Mouse (Mus musculus): Measurements from ENCODE around the gene Gm47429.
A peak's percentile ranks its signal among the peaks of the same experiment; 100 is the strongest.
"Not testable (repeated sequence)": the region's sequence is repeated elsewhere in the genome, so short reads cannot be mapped to it uniquely, and the experiment has no call there.

Gene Gm47429

DNA sequence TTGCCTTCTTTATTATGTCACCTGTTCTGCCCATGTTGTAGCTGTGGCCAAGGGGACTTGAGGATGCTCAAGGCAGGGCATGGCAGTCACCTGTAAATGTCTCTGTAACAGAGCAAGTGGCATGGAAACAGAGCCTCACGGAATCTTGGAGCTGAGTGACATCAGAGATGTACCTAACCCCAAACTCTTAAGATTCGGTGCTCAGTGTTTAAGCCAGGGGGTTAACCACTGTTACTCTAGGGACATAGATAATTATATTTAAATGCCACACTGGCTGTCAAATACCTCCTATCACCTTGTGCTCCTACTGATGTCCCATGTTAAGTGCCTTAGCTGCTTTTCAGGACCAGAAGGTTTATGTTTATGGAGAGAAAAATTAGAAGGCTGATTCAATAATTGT is at the start of gene Gm47429:
Gene Gm47429 (minus strand): TSS at position 101 of the 400 bp plus-strand sequence.
- DNase-seq (ENCODE audit: low spot score): no peak

DNA sequence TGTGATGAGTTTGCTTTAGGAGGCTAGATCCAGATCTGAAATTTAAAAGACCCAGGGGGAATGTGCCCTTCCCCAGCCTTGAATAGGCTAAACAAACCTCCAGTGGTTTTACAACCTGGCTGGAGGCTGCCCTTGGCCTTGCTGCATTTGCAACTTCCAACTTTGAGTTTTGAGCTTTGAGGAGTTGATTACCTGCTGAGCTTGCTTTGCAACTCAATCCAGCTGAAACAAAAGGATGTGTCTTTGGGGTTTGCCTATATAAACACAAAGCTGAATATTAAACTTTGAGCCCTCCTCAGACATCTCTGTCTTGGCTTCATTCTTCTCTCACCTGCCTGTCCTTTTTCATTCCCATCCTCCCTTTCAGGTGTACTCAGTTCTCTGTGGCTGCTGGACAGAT is 44.8 kb upstream of the Gm47429 start:
- DNase-seq (ENCODE audit: low spot score): not testable (repeated sequence)

DNA sequence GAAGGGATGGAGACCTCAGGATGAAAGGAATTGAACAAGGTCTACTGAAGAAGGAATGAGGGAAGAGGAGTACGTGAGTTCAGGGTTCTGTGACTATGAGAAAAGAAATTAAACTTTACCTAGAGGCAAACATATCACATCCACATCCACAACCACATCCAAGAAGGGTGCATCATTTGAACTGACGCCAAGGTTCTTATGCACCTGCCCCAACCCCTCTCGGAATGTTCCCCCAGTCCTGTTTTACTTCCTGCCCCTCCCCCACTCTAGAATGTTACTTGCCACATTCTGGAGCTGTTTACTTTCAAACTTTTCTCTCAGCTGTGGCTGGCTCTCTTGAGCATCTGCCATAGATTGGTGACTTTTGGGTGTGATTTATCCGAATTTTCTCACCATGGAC is 23.3 kb upstream of the Gm47429 start, which contains the start of gene Nutm2:
Gene Nutm2 (plus strand): TSS at position 301 of the 400 bp plus-strand sequence.
- no peak for DNase-seq (ENCODE audit: low spot score)

GRCm38 (mm10) chr13:50464621-50465562 is 21.2 kb upstream of the Gm47429 start:
- DNase-seq (ENCODE audit: low spot score): no peak

GRCm38 (mm10) chr13:50460433-50460832 is 16.7 kb upstream of the Gm47429 start:
- not testable (repeated sequence) for DNase-seq (ENCODE audit: low spot score)

GRCm38 (mm10) chr13:50453426-50453825 is 9.7 kb upstream of the Gm47429 start:
- DNase-seq (ENCODE audit: low spot score): no peak

DNA sequence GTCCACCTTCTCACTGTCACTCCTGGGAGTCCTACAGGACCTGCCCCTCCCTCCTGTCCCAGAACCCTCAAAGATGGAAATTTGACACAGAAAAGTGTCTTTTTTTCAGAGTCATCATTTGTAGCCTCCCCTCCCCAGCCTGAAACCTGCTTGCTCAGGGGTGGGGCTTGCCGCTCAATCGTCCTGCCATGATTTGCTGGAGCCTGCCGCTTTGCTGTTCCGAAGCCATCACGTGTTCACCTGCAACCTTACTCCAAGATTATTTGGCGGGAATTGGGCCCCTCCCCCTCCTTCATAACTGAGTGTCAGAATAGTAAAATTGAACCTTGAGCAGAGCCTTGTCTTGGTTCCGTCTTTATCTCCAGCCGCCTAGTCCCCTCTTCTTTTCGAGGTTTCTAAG is 8.6 kb upstream of the Gm47429 start:
- not testable (repeated sequence) for DNase-seq (ENCODE audit: low spot score)

DNA sequence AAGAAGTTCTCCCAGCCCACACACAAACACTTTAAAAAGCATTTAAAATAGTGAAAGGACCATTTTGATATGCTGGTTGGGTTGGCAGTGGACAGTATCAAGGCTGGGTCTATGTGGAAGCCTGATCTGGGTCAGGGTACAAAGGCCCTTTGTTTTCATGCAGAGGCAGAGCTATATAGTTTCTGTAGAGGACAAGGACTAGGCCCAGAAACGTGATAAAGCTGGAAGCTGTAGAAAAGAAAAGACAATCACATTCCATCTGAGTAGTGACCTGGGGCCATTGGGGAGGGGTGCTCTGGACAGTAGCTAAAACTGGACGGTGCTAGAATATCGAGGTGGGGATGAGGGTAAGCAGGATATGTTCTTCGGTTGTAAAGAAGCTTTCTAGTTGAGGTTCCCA is 1.5 kb upstream of the Gm47429 start:
- no peak for DNase-seq (ENCODE audit: low spot score)

DNA sequence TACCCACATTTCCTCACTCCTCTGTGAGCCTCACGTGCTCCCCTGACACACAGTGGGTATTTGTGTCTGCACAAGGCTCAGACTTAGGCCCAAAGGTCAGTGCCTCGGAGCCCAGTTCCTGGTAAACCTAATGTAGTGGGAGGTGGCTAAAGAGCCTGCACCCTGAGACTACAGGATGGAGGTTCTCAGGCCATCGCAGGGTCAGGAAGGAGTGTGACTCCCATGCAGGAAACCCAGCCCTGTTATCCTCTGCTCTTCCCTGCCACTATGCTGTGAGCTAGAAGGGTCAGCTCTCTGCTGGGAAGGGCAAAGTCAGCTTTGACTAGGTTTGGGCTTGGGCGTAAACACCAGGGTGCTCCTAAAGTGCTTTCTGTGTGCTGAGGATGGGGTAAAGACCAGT is 17.0 kb downstream of the Gm47429 start:
- no peak for DNase-seq (ENCODE audit: low spot score)

- DNase-seq (ENCODE audit: low spot score): no peak
Observed at GRCm38 (mm10) chr13:50424517-50424916, 19.2 kb downstream of the Gm47429 start.

DNA sequence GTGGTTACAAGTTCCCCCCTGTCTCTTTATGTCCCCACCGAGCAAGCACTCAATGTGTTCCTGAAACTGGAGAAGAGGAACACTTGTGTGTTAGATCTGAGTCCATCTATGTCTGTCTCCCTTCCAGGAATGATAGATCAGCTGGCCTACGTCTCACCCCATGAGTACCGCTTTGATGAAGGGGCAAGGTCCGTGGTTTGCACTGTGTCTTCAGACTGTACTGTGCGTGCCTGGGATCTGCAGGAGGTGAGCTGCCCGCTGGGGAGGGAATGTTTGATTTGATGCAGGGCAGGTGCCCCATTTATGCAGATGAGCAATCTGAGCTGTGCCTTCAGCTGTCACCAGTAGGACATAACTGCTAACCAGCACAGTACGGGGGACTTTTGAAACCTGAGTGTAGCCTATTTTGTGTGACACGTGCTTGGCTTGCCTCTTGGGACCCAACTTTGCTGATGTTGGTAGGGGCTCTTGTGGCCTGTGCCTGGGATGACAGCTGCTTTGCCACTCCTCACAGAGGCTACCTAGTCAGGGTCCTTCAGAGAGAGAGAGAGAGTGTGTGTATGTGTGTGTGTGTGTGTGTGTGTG is 20.0 kb downstream of the Gm47429 start:
- DNase-seq (ENCODE audit: low spot score): no peak

DNA sequence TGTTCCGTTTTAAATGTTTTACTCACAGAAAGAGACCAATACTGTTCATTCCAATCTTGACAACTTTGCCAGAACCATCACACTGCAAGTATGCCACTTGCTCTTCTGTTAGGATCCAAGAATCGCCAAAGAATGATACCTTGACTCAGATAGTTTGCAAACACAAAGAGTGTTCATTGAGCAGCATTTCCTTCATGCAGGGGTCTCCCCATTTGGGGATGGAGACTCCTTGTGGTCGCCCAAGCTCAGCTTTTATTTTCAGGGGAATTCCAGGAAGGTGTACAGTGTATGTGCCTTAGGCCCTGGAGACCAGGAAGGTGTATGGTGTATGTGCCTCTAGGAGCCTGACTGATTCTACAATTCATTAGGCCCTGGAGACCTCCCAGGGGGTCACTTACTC is 25.3 kb downstream of the Gm47429 start:
- no peak for DNase-seq (ENCODE audit: low spot score)

- DNase-seq (ENCODE audit: low spot score): peak; percentile 54
Observed at GRCm38 (mm10) chr13:50417389-50418183, 26.1 kb downstream of the Gm47429 start, which contains the start of gene Fbxw17. Fbxw17 (plus strand) TSS chr13:50417864.

All from T-cell, adult 2 months (primary cell).